Mouse (Mus musculus): ENCODE measurements around the gene Cr1l.

Cr1l gene

DNA sequence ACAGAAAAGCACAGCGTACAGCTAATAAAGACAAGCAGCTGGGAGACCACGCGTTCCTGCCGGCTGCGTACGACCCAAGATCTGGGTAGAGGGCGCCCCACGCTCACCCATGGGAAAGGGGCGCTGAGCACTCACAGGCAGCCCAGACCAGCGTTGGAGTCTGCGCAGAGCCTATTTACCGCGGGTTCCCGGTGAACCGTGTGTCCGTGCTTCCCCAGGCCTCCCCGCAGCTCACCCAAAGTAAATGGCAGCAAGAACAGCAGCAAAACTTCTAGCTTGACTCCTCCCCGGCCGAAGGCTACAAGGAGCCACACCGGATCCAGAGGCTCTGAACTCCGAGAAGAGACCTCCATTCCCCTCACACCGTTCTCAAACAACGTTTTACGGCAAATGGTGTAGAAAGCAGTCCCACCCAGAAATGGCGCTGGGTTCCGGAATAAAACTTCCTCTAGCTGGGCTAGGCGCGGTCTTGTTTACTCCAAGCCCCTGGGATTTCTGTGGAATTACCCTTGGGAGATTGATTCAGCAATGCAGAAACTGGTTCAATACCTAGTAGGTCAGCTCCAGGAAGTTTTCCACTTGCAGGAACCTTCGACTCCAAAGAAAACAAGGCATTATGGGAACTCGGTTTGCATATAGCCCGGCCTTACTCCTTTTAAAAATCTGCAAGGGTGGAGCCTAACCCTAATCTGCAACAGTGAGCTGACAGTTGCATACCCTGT lies at the start of gene Cr1l:
Cr1l (minus strand) TSS at position 634 of the 722 bp plus-strand sequence.
- peak; percentile 93 to 94 for DNase-seq (ENCODE audit: low spot score in 2 of 2)

- DNase-seq (ENCODE audit: low spot score in 2 of 2), result peak; percentile 78 to 81
Measured at GRCm38 (mm10) chr1:195175980-195176931, 44.9 kb upstream of the Cr1l start, which contains the start of gene Cr2. TSS of gene Cr2 (minus strand) at chr1:195176716.

DNA sequence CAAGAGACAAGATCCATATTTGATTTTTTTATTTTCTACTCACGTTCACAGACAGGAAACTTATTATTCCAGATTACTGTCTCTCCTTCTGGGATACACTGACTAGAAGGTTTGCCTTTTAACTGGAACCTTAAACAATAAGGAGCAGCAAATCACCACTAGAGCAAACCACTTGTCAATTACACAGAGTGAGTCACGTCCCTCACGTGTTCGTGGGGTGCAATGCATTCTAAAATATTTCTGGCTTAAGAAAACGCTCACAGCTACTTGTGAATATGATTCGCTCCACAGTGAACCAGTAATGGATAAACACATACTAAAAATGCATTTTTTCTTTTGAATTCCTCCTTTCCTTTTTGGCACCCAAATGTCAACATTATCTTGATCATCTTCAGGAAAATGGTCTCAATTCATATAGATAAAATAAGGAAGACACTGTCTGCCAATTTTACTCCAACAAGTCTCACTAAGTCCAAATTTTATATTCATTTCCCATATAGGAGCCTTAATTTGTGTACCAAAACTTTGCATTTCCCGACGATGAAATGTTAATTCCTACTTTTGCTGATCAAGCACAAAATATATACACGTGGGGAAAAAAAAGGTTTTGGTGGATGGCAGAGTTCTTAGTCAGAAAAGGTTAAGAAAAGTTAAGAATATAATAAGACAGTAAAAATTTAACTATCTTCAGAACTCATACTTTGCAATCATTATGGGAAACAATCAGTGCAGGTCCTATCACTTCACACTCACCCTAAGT lies 33.8 kb upstream of the Cr1l start:
- DNase-seq (ENCODE audit: low spot score in 2 of 2), result no peak

DNA sequence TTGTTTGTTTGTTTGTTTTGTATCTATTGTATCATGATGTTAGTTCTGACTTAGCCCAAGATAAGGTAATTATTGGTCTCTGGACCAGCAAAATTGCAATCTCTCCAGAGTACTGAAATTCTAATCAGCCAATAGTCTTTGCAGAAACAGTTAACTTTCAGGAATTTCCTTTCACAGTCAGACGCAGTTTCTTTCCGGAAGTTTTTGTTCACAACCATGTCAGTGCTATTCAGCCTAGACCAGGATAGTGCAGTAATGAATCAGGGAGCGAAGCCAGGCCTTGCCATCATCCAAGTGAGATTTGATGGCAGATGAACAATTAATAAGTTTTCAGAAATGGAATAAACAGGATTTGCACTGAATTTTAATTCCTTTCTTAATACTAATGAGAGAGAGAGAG lies 684 bp upstream of the Cr1l start:
- no peak for DNase-seq (ENCODE audit: low spot score in 2 of 2)

DNA sequence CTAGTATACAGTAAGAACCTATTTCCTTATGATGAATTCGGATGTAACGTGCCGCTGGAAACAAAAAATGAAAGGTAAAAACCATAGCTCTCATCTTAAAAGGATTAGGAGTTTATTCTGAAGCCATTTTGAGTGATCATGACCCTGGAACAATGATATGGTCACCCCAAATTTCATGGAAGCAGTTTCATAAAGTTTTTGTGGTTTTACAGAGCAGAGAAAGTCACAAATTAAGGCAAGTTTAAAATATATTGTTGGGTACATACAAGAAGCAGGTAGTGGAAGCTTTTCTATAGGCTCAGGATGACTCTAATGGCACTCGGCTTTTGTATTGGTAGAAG lies 259 bp upstream of the Cr1l start:
- no peak for DNase-seq (ENCODE audit: low spot score in 2 of 2)

DNA sequence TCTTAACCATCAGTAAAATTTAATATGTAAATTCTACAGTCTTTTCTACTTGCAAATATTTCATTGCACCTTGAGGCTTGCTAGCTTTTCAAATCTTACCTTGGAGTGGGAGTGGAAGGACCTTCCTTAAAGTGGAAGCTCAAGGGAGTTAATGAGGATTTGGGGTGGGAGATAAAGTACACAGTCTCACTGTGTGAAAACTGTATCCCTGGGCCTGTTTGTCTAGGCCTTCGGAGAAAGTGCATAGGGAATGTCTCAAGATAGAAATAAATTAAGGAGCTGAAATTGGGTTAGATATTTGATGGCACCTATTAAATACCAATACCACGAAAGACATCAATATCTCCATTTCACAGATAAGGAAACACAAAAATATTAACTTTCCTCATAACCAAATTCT lies 907 bp downstream of the Cr1l start:
- DNase-seq (ENCODE audit: low spot score in 2 of 2), result no peak

- no peak for DNase-seq (ENCODE audit: low spot score in 2 of 2)
Measured at GRCm38 (mm10) chr1:195129867-195130266, 1.5 kb downstream of the Cr1l start.

DNA sequence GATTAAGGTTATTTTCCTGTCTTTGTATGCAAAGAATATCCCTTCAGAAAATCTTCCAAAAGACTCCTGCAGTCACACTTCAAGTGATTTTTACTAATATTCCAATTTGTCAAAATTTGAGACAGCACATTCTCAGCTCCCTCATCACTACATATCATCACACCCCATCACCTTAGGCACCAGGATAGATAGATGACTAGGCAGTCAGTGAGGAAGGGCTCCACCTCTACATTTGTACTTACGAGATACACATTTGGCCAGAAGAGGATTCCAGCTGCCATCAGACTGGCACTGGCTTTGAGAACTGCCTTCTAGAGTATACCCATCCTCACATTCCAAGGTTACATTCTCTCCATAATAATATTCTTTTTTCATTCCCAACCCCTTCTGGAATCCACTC lies 17.0 kb downstream of the Cr1l start:
- DNase-seq (ENCODE audit: low spot score in 2 of 2), result no peak

DNA sequence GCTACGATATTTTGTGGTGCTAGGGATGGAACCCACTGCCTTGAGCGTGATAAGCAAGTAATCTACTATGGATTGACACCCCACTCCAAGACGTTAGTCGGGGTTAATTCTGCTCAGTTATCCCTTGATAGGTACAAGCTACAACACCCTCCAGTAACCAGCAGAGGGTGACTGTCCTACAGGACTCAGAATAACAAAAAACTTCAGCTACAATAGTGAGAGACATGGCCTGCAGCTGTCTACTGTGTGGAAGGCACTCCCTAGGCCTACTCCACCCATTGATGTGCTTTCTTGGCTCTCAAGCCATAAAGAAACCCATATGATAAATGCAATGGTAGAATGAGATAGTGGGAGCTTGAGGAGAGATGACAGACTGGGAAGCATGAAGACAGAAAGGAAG lies 17.8 kb downstream of the Cr1l start:
- no peak for DNase-seq (ENCODE audit: low spot score in 2 of 2)

- no peak for DNase-seq (ENCODE audit: low spot score in 2 of 2)
Measured at GRCm38 (mm10) chr1:195100693-195101092, 30.7 kb downstream of the Cr1l start.

GRCm38 (mm10) chr1:195098004-195098403 lies 33.4 kb downstream of the Cr1l start:
- no peak for DNase-seq (ENCODE audit: low spot score in 2 of 2)

DNA sequence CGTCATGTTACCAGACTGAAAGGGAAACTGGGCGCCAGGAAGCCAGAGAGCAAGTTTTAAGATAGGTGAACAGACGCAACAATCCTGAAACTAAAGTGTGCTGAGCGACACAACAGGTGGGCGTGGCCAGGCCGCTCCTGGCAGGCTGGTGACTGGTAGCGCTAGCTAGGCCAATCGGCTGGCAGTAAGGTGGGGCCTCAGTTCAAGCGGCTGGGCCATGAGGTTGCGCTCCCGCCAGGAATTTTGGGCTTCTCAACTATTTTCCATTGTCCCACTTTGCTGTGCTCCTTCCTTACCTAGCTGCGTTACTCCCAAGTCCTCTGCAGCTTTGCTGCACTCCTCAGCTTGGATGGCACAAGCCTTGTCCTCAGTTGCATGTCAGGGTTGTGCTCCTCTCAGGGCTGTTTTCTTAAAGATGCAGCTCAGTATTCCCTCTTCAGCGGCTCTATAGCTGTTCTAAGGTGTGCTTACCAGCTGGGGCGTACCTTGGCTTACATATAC lies 39.1 kb downstream of the Cr1l start, which contains the start of gene Cd46:
Cd46 (minus strand) TSS at position 30 of the 501 bp plus-strand sequence.
- peak; percentile 40 to 45 for DNase-seq (ENCODE audit: low spot score in 2 of 2)

DNA sequence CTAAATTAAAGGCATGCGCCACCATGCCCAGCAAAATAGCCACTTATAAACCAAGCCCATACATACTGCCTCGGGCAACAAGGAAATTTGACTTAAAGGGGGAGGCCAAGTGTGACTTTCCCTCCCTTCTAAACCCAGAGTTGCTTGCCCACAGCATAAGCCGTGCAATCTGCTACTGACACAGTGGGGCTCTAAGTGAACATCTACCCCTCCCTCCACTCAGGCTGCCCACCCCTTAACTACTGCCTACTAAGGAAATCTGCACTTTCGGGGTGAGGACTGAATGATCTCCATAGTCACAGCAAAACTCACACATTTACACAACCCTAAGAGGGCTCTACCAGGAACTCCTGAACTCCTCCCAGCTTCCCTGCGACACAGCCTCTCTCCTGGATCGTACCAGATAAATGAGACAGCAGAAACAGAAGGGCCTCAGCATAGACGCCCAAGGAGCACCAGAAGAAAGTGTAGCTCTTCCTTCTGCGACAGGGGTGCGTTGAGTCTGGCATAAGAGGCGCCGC lies 39.6 kb downstream of the Cr1l start:
- DNase-seq (ENCODE audit: low spot score in 2 of 2), result no peak

DNA sequence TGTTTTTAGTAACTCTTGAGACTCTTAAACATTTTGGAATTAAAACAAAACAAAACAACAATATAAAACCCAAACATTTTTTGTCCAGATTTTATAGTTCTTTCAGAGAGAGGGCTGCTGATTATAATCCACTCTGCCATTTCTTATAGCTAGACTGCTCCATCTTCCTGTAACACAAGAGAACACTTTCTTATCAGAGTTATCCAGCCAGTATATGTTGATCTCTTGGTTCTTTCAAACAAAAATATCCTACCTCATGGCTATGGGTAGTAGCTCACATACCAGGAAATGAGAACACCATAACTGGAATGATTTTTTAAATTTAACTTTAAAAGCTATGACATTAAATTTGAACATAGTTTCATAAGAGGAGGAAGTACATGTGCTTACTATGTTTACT lies 49.2 kb downstream of the Cr1l start:
- no peak for DNase-seq (ENCODE audit: low spot score in 2 of 2)
